Mouse (Mus musculus) limb, embryonic 11.5 days (tissue): ENCODE data around the gene Polk. TPM values are rescaled to one million over a fixed set of nuclear protein-coding genes. Genes with fewer than 3 reads are reported as not detected.

Experiments used
- ATAC-seq: fragments of 200-750 bp; cut with Nextera tagmentation; 2 replicates; pipeline ENCODE4 v1.8.0; 2017; ENCODE audit warnings: low read depth; ENCODE audit not compliant: insufficient number of reproducible peaks, low FRiP score, low TSS enrichment
- DNase-seq: peaks from one replicate; pipeline ENCODE4 v3.0.0-alpha.2; 2015; ENCODE audit warnings: low spot score
- H3K27ac ChIP-seq: fragments of 300-500 bp; sonication (generic); replicated peaks from 2 replicates; pipeline ENCODE4 v1.5.1; 2014; ENCODE audit warnings: low read depth, mild to moderate bottlenecking, low read length
- H3K27me3 ChIP-seq: fragments of 300-500 bp; sonication (generic); 2 replicates; pipeline ENCODE4 v1.6.1; 2014; ENCODE audit warnings: mild to moderate bottlenecking, low read length, mixed read lengths; ENCODE audit not compliant: control insufficient read depth, insufficient read depth
- H3K36me3 ChIP-seq: fragments of 300-500 bp; sonication (generic); 2 replicates; pipeline ENCODE4 v1.6.1; 2014; ENCODE audit warnings: mild to moderate bottlenecking, low read length, moderate library complexity, mixed read lengths; ENCODE audit not compliant: control insufficient read depth, insufficient read depth
- H3K4me1 ChIP-seq: fragments of 300-500 bp; sonication (generic); 2 replicates; pipeline ENCODE4 v1.6.1; 2014; ENCODE audit warnings: low read length, mixed read lengths; ENCODE audit not compliant: control insufficient read depth, insufficient read depth
- H3K4me2 ChIP-seq: fragments of 300-500 bp; sonication (generic); 2 replicates; pipeline ENCODE4 v1.6.1; 2014; ENCODE audit warnings: low read depth, mild to moderate bottlenecking, moderate library complexity; ENCODE audit not compliant: severe bottlenecking
- H3K4me3 ChIP-seq: fragments of 300-500 bp; sonication (generic); 2 replicates; pipeline ENCODE4 v1.5.1; 2014; ENCODE audit warnings: low read depth, low read length
- H3K9ac ChIP-seq: fragments of 300-500 bp; sonication (generic); 2 replicates; pipeline ENCODE4 v1.6.1; 2014; ENCODE audit warnings: mild to moderate bottlenecking, low read length
- H3K9me3 ChIP-seq: fragments of 300-500 bp; sonication (generic); 2 replicates; pipeline ENCODE4 v1.6.1; 2016; ENCODE audit warnings: low read length; ENCODE audit not compliant: control insufficient read depth
- WGBS: fragments of 180-500 bp; shearing (Covaris S2); extraction: QIAGEN DNeasy Blood & Tissue Kit; methylation state at CpG from one replicate; pipeline ENCODE4 v1.1.7; 2014; 5-methylcytosine and 5-hydroxymethylcytosine counted together
- polyA plus RNA-seq: library from polyadenylated mRNA; unstranded; fragments of >200 nt; fragmentation: Nextera tagmentation; extraction: Ambion mirVana; gene quantifications from 2 replicates; pipeline ENCODE4 v1.2.1, GENCODE M21; 2014

Gene Polk
- polyA plus RNA-seq, 1 experiment from 2014 or later: 8.9 TPM

GRCm38 (mm10) chr13:96470957-96471356 is 71.4 kb downstream of the Polk start, which contains the start of gene Ankdd1b:
Gene Ankdd1b (minus strand): TSS chr13:96471198.
- Histone ChIP-seq H3K4me3 (no peak within 1 kb of the TSS), H3K27ac (no peak within 1 kb of the TSS), H3K4me1 (no peaks in the 10 kb centered on the region), H3K36me3 (no peaks in the 10 kb centered on the region), H3K9ac (no peak within 1 kb of the TSS), H3K4me2 (no peak within 1 kb of the TSS), H3K9me3 (no peaks in the 10 kb centered on the region), H3K27me3 (no peaks in the 10 kb centered on the region)
- no peak for DNase-seq
- ATAC-seq: no peak
- 88% methylated on average over 14 of the region's 14 CpGs for WGBS

- H3K9ac ChIP-seq: no peak overlapping the region
- DNase-seq: no peak
Measured at GRCm38 (mm10) chr13:96470556-96470955, 71.8 kb downstream of the Polk start.

GRCm38 (mm10) chr13:96468678-96469077 is 73.7 kb downstream of the Polk start:
- no peak for ATAC-seq
- no peak for DNase-seq
- Histone ChIP-seq H3K4me3 (no peak overlapping the region), H3K9me3 (no peaks in the 10 kb centered on the region), H3K27ac (no peak overlapping the region), H3K36me3 (no peaks in the 10 kb centered on the region), H3K9ac (no peak overlapping the region), H3K27me3 (no peaks in the 10 kb centered on the region), H3K4me2 (no peak overlapping the region), H3K4me1 (no peaks in the 10 kb centered on the region)
- WGBS: 91% methylated on average over 5 of the region's 5 CpGs

More at GRCm38 (mm10) chr13:96470556-96470955, 71.8 kb downstream of the Polk start:
- H3K4me3 ChIP-seq: no peak overlapping the region
- no peaks in the 10 kb centered on the region for H3K4me1 ChIP-seq
- no peaks in the 10 kb centered on the region for H3K9me3 ChIP-seq
- no peaks in the 10 kb centered on the region for H3K36me3 ChIP-seq
- no peak overlapping the region for H3K27ac ChIP-seq
- ATAC-seq: no peak
- no peak overlapping the region for H3K4me2 ChIP-seq
- no peaks in the 10 kb centered on the region for H3K27me3 ChIP-seq
- 84% methylated on average over 6 of the region's 6 CpGs for WGBS

GRCm38 (mm10) chr13:96465315-96465714 is 77.1 kb downstream of the Polk start:
- H3K4me2 ChIP-seq: no peak overlapping the region
- H3K4me1 ChIP-seq: no peaks in the 10 kb centered on the region
- H3K9me3 ChIP-seq: no peaks in the 10 kb centered on the region
- no peaks in the 10 kb centered on the region for H3K36me3 ChIP-seq
- DNase-seq (no peak), ATAC-seq (no peak)
- H3K4me3 ChIP-seq: no peak overlapping the region
- no peaks in the 10 kb centered on the region for H3K27me3 ChIP-seq
- 34% methylated on average over 5 of the region's 5 CpGs for WGBS
- no peak overlapping the region for H3K9ac ChIP-seq
- no peak overlapping the region for H3K27ac ChIP-seq

GRCm38 (mm10) chr13:96462644-96463043 is 79.7 kb downstream of the Polk start:
- Histone ChIP-seq H3K27me3 (no peaks in the 10 kb centered on the region), H3K4me1 (no peaks in the 10 kb centered on the region), H3K4me2 (no peak overlapping the region), H3K4me3 (no peak overlapping the region), H3K27ac (no peak overlapping the region), H3K9me3 (no peaks in the 10 kb centered on the region), H3K9ac (no peak overlapping the region), H3K36me3 (no peaks in the 10 kb centered on the region)
- 54% methylated on average over 1 of the region's 1 CpGs for WGBS
- no peak for ATAC-seq
- no peak for DNase-seq

- ATAC-seq (no peak), DNase-seq (no peak)
- H3K9ac ChIP-seq: no peak overlapping the region
- no peaks in the 10 kb centered on the region for H3K9me3 ChIP-seq
- H3K4me2 ChIP-seq: no peak overlapping the region
- 77% methylated on average over 4 of the region's 4 CpGs for WGBS
- H3K4me1 ChIP-seq: no peaks in the 10 kb centered on the region
- H3K27ac ChIP-seq: no peak overlapping the region
- no peaks in the 10 kb centered on the region for H3K36me3 ChIP-seq
- no peaks in the 10 kb centered on the region for H3K27me3 ChIP-seq
- no peak overlapping the region for H3K4me3 ChIP-seq
Measured at GRCm38 (mm10) chr13:96458606-96459005, 83.8 kb downstream of the Polk start.

GRCm38 (mm10) chr13:96458018-96458417 is 84.4 kb downstream of the Polk start:
- H3K4me1 ChIP-seq: no peaks in the 10 kb centered on the region
- H3K4me2 ChIP-seq: no peak overlapping the region
- no peak for ATAC-seq
- no peaks in the 10 kb centered on the region for H3K36me3 ChIP-seq
- WGBS: 88% methylated on average over 5 of the region's 5 CpGs
- no peak overlapping the region for H3K4me3 ChIP-seq
- no peak overlapping the region for H3K9ac ChIP-seq
- DNase-seq: no peak
- H3K9me3 ChIP-seq: no peaks in the 10 kb centered on the region
- H3K27me3 ChIP-seq: no peaks in the 10 kb centered on the region
- H3K27ac ChIP-seq: no peak overlapping the region

GRCm38 (mm10) chr13:96457566-96457965 is 84.8 kb downstream of the Polk start:
- Histone ChIP-seq H3K27ac (no peak overlapping the region), H3K9me3 (no peaks in the 10 kb centered on the region), H3K4me1 (no peaks in the 10 kb centered on the region), H3K4me3 (no peak overlapping the region), H3K9ac (no peak overlapping the region), H3K36me3 (no peaks in the 10 kb centered on the region), H3K27me3 (no peaks in the 10 kb centered on the region), H3K4me2 (no peak overlapping the region)
- ATAC-seq (no peak), DNase-seq (no peak)
- 92% methylated on average over 5 of the region's 5 CpGs for WGBS

GRCm38 (mm10) chr13:96454288-96454687 is 88.1 kb downstream of the Polk start:
- no peak overlapping the region for H3K4me2 ChIP-seq
- WGBS: 67% methylated on average over 3 of the region's 3 CpGs
- H3K27me3 ChIP-seq: no peaks in the 10 kb centered on the region
- H3K9me3 ChIP-seq: no peaks in the 10 kb centered on the region
- no peak overlapping the region for H3K27ac ChIP-seq
- H3K4me1 ChIP-seq: no peaks in the 10 kb centered on the region
- no peak for ATAC-seq
- no peak overlapping the region for H3K9ac ChIP-seq
- no peak for DNase-seq
- H3K36me3 ChIP-seq: no peaks in the 10 kb centered on the region
- no peak overlapping the region for H3K4me3 ChIP-seq
